Comparison of ENCODE assay signal across 1 mouse cellular context in genomic region chr1:63180575-63180974, GRCm38 (mm10).
TF ChIP-seq lines count a peak whose summit lies in the region.

No protein-coding gene starts in this region.

TF ChIP-seq in CH12.LX, 34 proteins besides CTCF, POLR2A, EP300 and RAD21:
- peak; percentile 76 for TF ChIP-seq TBP (conservative IDR thresholded peaks at IDR 0.05; ENCODE audit: low read depth, low read length)
TF ChIP-seq in CH12.LX: peak in this region for 1; not testable (repeated sequence) for 33.
